In genomic region chr1:180312792-180313311, GRCm38 (mm10) we compare ENCODE assay signal across 8 mouse cellular contexts. TPM values are rescaled to one million over a fixed set of nuclear protein-coding genes. Genes with fewer than 3 reads are reported as not detected.
DNase-seq lines count a peak whose midpoint lies in the region; ATAC-seq and TF ChIP-seq lines count a peak whose summit lies in the region.

No protein-coding gene starts in this region.

- H3K27ac ChIP-seq in forebrain, postnatal 0 days (ENCODE audit: low read depth, low read length) = no peak overlapping the region
- H3K27ac ChIP-seq in hindbrain, embryonic 11.5 days (ENCODE audit: low read depth, low read length) = peak overlapping the region; percentile 80
- peak overlapping the region; percentile 69; the same call in 1 of the 2 replicates for H3K27ac ChIP-seq in midbrain, embryonic 15.5 days
- no peak overlapping the region for H3K27ac ChIP-seq in thymus, adult 2 months (ENCODE audit: control insufficient read depth, insufficient read depth, low read length)

- H3K4me3 ChIP-seq in forebrain, postnatal 0 days (ENCODE audit: low read depth, low read length) = no peak overlapping the region
- no peak overlapping the region for H3K4me3 ChIP-seq in hindbrain, embryonic 11.5 days (ENCODE audit: low read depth, low read length)
- H3K4me3 ChIP-seq in midbrain, embryonic 15.5 days = no peak overlapping the region
- H3K4me3 ChIP-seq in thymus, adult 2 months (ENCODE audit: control insufficient read depth, insufficient read depth, low read length) = no peak overlapping the region

- TF ChIP-seq CTCF in forebrain, postnatal 0 days (IDR thresholded peaks at IDR 0.05; ENCODE audit: low read depth) = no peak
- TF ChIP-seq CTCF in thymus, adult 2 months (IDR thresholded peaks at IDR 0.05; ENCODE audit: borderline replicate concordance, control insufficient read depth, extremely low read depth, insufficient read depth, low read length, poor library complexity) = no peak

- H3K27me3 ChIP-seq in forebrain, postnatal 0 days (ENCODE audit: insufficient read depth, low read length) = no peaks in the 10 kb centered on the region
- H3K27me3 ChIP-seq in hindbrain, embryonic 11.5 days (ENCODE audit: control insufficient read depth, insufficient read depth, low read length) = no peaks in the 10 kb centered on the region
- 0 out of 2 replicates have a peak, but pooled peaks cover 2% of the 10 kb centered on the region for H3K27me3 ChIP-seq in midbrain, embryonic 15.5 days (replicated peaks)
- H3K27me3 ChIP-seq in thymus, adult 2 months (ENCODE audit: control insufficient read depth, insufficient read depth, low read length) = no peaks in the 10 kb centered on the region

- DNase-seq in testis, postnatal 10 days (ENCODE audit: low spot score) = peak; percentile 65
- DNase-seq in testis, postnatal 14 days (ENCODE audit: low spot score) = no peak
- peak; percentile 63 to 70 for DNase-seq in cerebellum, adult 18-20 months
- DNase-seq in forebrain, postnatal 0 days = peak; percentile 69
- peak; percentile 85 for DNase-seq in hindbrain, embryonic 11.5 days (ENCODE audit: low spot score)
- no peak for DNase-seq in spleen, postnatal 10 days (ENCODE audit: low spot score in 2 of 2)
- DNase-seq in thymus, adult 2 months = no peak

- H3K9ac ChIP-seq in forebrain, postnatal 0 days = no peak overlapping the region
- H3K9ac ChIP-seq in hindbrain, embryonic 11.5 days (ENCODE audit: low read depth, low read length) = peak overlapping the region; percentile 28; the same call in 1 of the 2 replicates
- H3K9ac ChIP-seq in midbrain, embryonic 15.5 days = no peak overlapping the region

- WGBS in forebrain, postnatal 0 days = 18% methylated on average over 6 of the region's 6 CpGs
- WGBS in hindbrain, embryonic 11.5 days = 23% methylated on average over 6 of the region's 6 CpGs
- 20% methylated on average over 6 of the region's 6 CpGs for WGBS in midbrain, embryonic 15.5 days
- 84% methylated on average over 6 of the region's 6 CpGs for WGBS in thymus, adult 2 months

- peaks cover 14% of the 10 kb centered on the region; the same call in 1 of the 2 replicates for H3K4me1 ChIP-seq in forebrain, postnatal 0 days (ENCODE audit: insufficient read depth)
- H3K4me1 ChIP-seq in hindbrain, embryonic 11.5 days (replicated peaks; ENCODE audit: control insufficient read depth, insufficient read depth, low read length) = 0 out of 2 replicates have a peak, but pooled peaks cover 2% of the 10 kb centered on the region
- peaks cover 25% of the 10 kb centered on the region for H3K4me1 ChIP-seq in midbrain, embryonic 15.5 days
- peaks cover 49% of the 10 kb centered on the region for H3K4me1 ChIP-seq in thymus, adult 2 months (replicated peaks; ENCODE audit: control insufficient read depth, insufficient read depth, low read length)

- peak overlapping the region; percentile 41 for H3K4me2 ChIP-seq in forebrain, postnatal 0 days (ENCODE audit: low read depth)
- H3K4me2 ChIP-seq in hindbrain, embryonic 11.5 days (replicated peaks; ENCODE audit: low read depth, low read length) = peak overlapping the region; percentile 44
- peak overlapping the region; percentile 53 for H3K4me2 ChIP-seq in midbrain, embryonic 15.5 days

- TF ChIP-seq POLR2A in thymus, adult 2 months (IDR thresholded peaks at IDR 0.05; ENCODE audit: control insufficient read depth, extremely low read depth, insufficient read depth, low read length, poor library complexity) = no peak

- no peaks in the 10 kb centered on the region for H3K36me3 ChIP-seq in forebrain, postnatal 0 days (ENCODE audit: insufficient read depth)
- H3K36me3 ChIP-seq in hindbrain, embryonic 11.5 days (ENCODE audit: control insufficient read depth, insufficient read depth, low read length) = no peaks in the 10 kb centered on the region
- H3K36me3 ChIP-seq in midbrain, embryonic 15.5 days (replicated peaks) = no peaks in the 10 kb centered on the region
- H3K36me3 ChIP-seq in thymus, adult 2 months (ENCODE audit: control insufficient read depth, insufficient read depth, low read length) = no peaks in the 10 kb centered on the region

- ATAC-seq in forebrain, postnatal 0 days = peak; percentile 71
- ATAC-seq in hindbrain, embryonic 11.5 days (ENCODE audit: low FRiP score) = peak; percentile 86
- peak; percentile 51; the same call in 1 of the 2 replicates for ATAC-seq in midbrain, embryonic 15.5 days (replicated peaks)

- no peaks in the 10 kb centered on the region for H3K9me3 ChIP-seq in forebrain, postnatal 0 days (ENCODE audit: low read length)
- no peaks in the 10 kb centered on the region for H3K9me3 ChIP-seq in hindbrain, embryonic 11.5 days (ENCODE audit: control insufficient read depth, low read length)
- H3K9me3 ChIP-seq in midbrain, embryonic 15.5 days = no peaks in the 10 kb centered on the region

RNA-seq across cellular contexts. Expression of gene Itpkb, which starts 17.4 kb away (rescaled TPM):
- 6.4 and 6.5 TPM in 2 replicates for total RNA-seq in forebrain, postnatal 0 days (2014; rRNA removed)
- polyA plus RNA-seq in forebrain, postnatal 0 days (2015; fragmentation: Nextera tagmentation; extraction: Ambion mirVana) = 1.3 and 1.9 TPM in 2 replicates
- polyA plus RNA-seq in hindbrain, embryonic 11.5 days (2014; fragmentation: Nextera tagmentation; extraction: Ambion mirVana) = 2.9 and 4.3 TPM in 2 replicates
- polyA plus RNA-seq in midbrain, embryonic 15.5 days (2015; fragmentation: Nextera tagmentation; extraction: Ambion mirVana) = 2.5 and 3.0 TPM in 2 replicates
- polyA plus RNA-seq in thymus, adult 2 months (2012; rRNA removed) = 69.0 and 73.0 TPM in 2 replicates

RNA-seq across cellular contexts. Expression of gene Psen2, which starts 49.6 kb away (rescaled TPM):
- total RNA-seq in forebrain, postnatal 0 days (2014; rRNA removed) = 18.9 and 22.8 TPM in 2 replicates
- polyA plus RNA-seq in forebrain, postnatal 0 days (2015; fragmentation: Nextera tagmentation; extraction: Ambion mirVana) = 16.0 and 17.9 TPM in 2 replicates
- 4.4 and 6.9 TPM in 2 replicates for polyA plus RNA-seq in hindbrain, embryonic 11.5 days (2014; fragmentation: Nextera tagmentation; extraction: Ambion mirVana)
- polyA plus RNA-seq in midbrain, embryonic 15.5 days (2015; fragmentation: Nextera tagmentation; extraction: Ambion mirVana) = 15.4 and 15.8 TPM in 2 replicates
- polyA plus RNA-seq in thymus, adult 2 months (2012; rRNA removed) = 35.2 and 39.9 TPM in 2 replicates

Comparison
In these comparisons a context has a peak if more than half of its experiments do, and no peak if none do; other contexts are left out.
1. DNase-seq: peak in testis, postnatal 10 days (single experiment), cerebellum, adult 18-20 months (2 of 2), forebrain, postnatal 0 days (single experiment) and hindbrain, embryonic 11.5 days (single experiment); none in testis, postnatal 14 days (single experiment), spleen, postnatal 10 days (0 of 2) and thymus, adult 2 months (single experiment).
2. H3K27ac ChIP-seq: peak in hindbrain, embryonic 11.5 days (single experiment) and midbrain, embryonic 15.5 days (single experiment); none in forebrain, postnatal 0 days (single experiment) and thymus, adult 2 months (single experiment).
3. RNA of gene Itpkb, which starts 17.4 kb away (polyA plus RNA-seq): 69.0 to 73.0 TPM in thymus, adult 2 months; 2.9 to 4.3 TPM in hindbrain, embryonic 11.5 days, 2.5 to 3.0 TPM in midbrain, embryonic 15.5 days and 1.3 to 1.9 TPM in forebrain, postnatal 0 days; every median in the first group is over 10 times any median in the second.
4. Peak in every context shown above with its lines, with median percentiles within 50 percentile points of each other: ATAC-seq and H3K4me2 ChIP-seq.